Mouse (Mus musculus): ENCODE measurements around the gene Ntm. TPM values are rescaled to one million over a fixed set of nuclear protein-coding genes. Genes with fewer than 3 reads are reported as not detected.

The Ntm gene
- polyA plus RNA-seq, 1 experiment from 2014 or later, result 27.3 TPM

DNA sequence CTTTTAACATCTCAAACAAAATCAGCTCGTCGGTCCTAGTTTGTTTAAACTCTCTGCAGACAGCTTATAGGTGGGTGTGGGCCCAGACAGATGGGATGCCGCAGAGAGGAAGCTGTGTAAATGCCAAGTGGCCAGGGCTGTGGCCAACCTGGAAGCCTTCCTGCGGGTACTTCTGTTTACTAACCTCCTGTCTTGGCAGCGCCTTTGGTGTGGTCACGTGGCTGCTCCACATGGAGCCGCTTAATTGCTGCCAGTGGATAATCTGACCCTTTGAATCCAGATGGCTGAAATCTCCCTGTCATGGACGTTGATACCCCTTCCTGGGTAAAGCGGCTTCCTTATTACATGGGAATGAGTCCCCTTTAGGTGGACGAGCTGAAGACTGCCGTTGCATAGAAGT is 742.4 kb downstream of the Ntm start:
- H3K36me3 ChIP-seq, result no peaks in the 10 kb centered on the region
- H3K27ac ChIP-seq, result no peak overlapping the region
- 24% methylated on average over 11 of the region's 11 CpGs for WGBS
- H3K27me3 ChIP-seq, result peaks cover 21% of the 10 kb centered on the region
- H3K4me2 ChIP-seq, result no peak overlapping the region
- H3K4me1 ChIP-seq, result peaks cover 3% of the 10 kb centered on the region; the same call in 1 of the 2 replicates
- H3K9ac ChIP-seq, result no peak overlapping the region
- H3K9me3 ChIP-seq, result no peaks in the 10 kb centered on the region
- no peak for ATAC-seq (ENCODE audit: insufficient number of reproducible peaks, low FRiP score, low TSS enrichment, low read depth)
- H3K4me3 ChIP-seq, result no peak overlapping the region

DNA sequence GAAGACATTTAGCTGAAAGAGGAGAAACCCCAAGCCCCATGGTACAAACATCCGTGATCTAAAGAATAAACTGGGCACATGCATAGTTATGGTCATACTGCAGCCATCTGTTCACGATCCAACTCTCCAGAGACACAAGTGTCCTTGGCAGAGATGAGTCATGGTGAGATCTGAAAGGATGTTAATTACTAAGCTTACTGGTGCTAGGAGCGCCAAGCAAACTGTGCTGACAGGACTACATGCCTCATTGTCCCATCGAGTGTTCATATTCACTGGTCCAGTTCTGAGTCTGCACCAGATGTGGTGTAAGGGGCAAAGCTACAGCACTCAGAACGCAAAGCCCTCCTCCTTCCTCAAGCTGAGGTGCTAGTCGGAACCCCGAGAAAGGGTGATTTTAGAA is 745.0 kb downstream of the Ntm start:
- Histone ChIP-seq H3K9me3 (no peaks in the 10 kb centered on the region), H3K36me3 (no peaks in the 10 kb centered on the region), H3K4me1 (no peaks in the 10 kb centered on the region), H3K27ac (no peak overlapping the region), H3K9ac (no peak overlapping the region), H3K4me2 (no peak overlapping the region), H3K4me3 (no peak overlapping the region), H3K27me3 (peaks cover 21% of the 10 kb centered on the region; the same call in 1 of the 2 replicates)
- 89% methylated on average over 7 of the region's 7 CpGs for WGBS
- no peak for ATAC-seq (ENCODE audit: insufficient number of reproducible peaks, low FRiP score, low TSS enrichment, low read depth)

DNA sequence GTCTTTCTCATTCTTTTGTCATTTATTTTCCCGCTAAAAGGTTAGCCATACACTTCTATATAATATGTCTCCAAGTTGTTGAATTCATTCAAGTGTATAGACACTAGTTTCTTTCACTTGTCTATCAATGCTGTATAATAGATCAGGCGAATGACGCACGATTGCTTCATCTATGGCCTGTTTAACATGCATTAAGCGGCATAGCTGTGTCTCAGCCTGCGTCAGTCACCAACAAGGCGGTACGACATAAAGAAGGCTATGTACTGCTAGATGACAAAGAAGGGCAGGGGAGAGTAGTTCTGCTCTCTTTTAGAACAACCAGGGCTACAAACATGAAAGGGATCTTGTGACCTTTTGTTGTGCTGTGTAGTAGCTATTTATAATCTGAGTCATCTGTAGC is 746.4 kb downstream of the Ntm start:
- WGBS, result 89% methylated on average over 8 of the region's 8 CpGs
- no peak for ATAC-seq (ENCODE audit: insufficient number of reproducible peaks, low FRiP score, low TSS enrichment, low read depth)
- H3K9me3 ChIP-seq, result no peaks in the 10 kb centered on the region

GRCm38 (mm10) chr9:29215796-29216195 is 747.1 kb downstream of the Ntm start:
- Histone ChIP-seq H3K27ac (no peak overlapping the region), H3K36me3 (no peaks in the 10 kb centered on the region), H3K9me3 (no peaks in the 10 kb centered on the region), H3K4me1 (no peaks in the 10 kb centered on the region), H3K27me3 (peaks cover 12% of the 10 kb centered on the region; the same call in 1 of the 2 replicates), H3K4me2 (no peak overlapping the region), H3K9ac (no peak overlapping the region), H3K4me3 (no peak overlapping the region)
- no peak for ATAC-seq (ENCODE audit: insufficient number of reproducible peaks, low FRiP score, low TSS enrichment, low read depth)
- WGBS, result 88% methylated on average over 2 of the region's 2 CpGs

More for the DNA sequence above, 746.4 kb downstream of the Ntm start:
- Histone ChIP-seq H3K9ac (no peak overlapping the region), H3K4me1 (no peaks in the 10 kb centered on the region), H3K4me2 (no peak overlapping the region), H3K27me3 (peaks cover 15% of the 10 kb centered on the region; the same call in 1 of the 2 replicates), H3K36me3 (no peaks in the 10 kb centered on the region), H3K4me3 (no peak overlapping the region), H3K27ac (no peak overlapping the region)

DNA sequence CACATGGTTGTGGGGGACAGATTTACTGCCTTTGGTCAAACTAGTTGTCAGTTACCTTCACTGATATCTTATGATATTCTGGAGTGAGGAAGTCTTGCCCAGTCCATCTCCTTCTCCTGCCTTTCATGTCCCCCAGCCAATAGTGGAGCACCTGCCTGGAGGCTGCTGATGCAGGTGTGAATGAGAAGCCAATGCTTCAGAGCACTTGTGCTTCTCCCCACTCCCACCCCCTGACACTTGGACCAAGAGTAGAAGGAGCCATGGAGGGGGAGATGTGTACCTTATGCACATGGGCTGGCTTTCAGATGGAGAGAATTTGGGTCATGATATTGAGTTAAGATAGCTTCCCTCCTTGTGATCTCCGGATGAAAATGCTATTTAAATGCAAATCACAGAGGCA is 747.7 kb downstream of the Ntm start:
- no peaks in the 10 kb centered on the region for H3K36me3 ChIP-seq
- no peak overlapping the region for H3K9ac ChIP-seq
- H3K27ac ChIP-seq, result no peak overlapping the region
- H3K27me3 ChIP-seq, result peaks cover 8% of the 10 kb centered on the region; the same call in 1 of the 2 replicates
- no peak overlapping the region for H3K4me3 ChIP-seq
- ATAC-seq (ENCODE audit: insufficient number of reproducible peaks, low FRiP score, low TSS enrichment, low read depth), result no peak
- WGBS, result 81% methylated on average over 1 of the region's 1 CpGs
- no peak overlapping the region for H3K4me2 ChIP-seq
- H3K4me1 ChIP-seq, result no peaks in the 10 kb centered on the region
- H3K9me3 ChIP-seq, result no peaks in the 10 kb centered on the region

GRCm38 (mm10) chr9:29209243-29209642 is 753.7 kb downstream of the Ntm start:
- H3K9me3 ChIP-seq, result no peaks in the 10 kb centered on the region
- WGBS, result 85% methylated on average over 2 of the region's 2 CpGs
- H3K4me3 ChIP-seq, result no peak overlapping the region
- no peak overlapping the region for H3K4me2 ChIP-seq
- ATAC-seq (ENCODE audit: insufficient number of reproducible peaks, low FRiP score, low TSS enrichment, low read depth), result no peak
- no peak overlapping the region for H3K9ac ChIP-seq
- no peaks in the 10 kb centered on the region for H3K36me3 ChIP-seq
- no peak overlapping the region for H3K27ac ChIP-seq
- peaks cover 24% of the 10 kb centered on the region; the same call in 1 of the 2 replicates for H3K27me3 ChIP-seq
- H3K4me1 ChIP-seq, result peaks cover 6% of the 10 kb centered on the region

- no peaks in the 10 kb centered on the region for H3K36me3 ChIP-seq
- H3K9ac ChIP-seq, result no peak overlapping the region
- no peak overlapping the region for H3K27ac ChIP-seq
- peaks cover 31% of the 10 kb centered on the region; the same call in 1 of the 2 replicates for H3K27me3 ChIP-seq
- WGBS, result 50% methylated on average over 5 of the region's 5 CpGs
- peaks cover 6% of the 10 kb centered on the region for H3K4me1 ChIP-seq
- H3K4me2 ChIP-seq, result no peak overlapping the region
- ATAC-seq (ENCODE audit: insufficient number of reproducible peaks, low FRiP score, low TSS enrichment, low read depth), result no peak
- no peaks in the 10 kb centered on the region for H3K9me3 ChIP-seq
- H3K4me3 ChIP-seq, result no peak overlapping the region
These were observed 754.8 kb downstream of the Ntm start for GRCm38 (mm10) chr9:29208142-29208541.

GRCm38 (mm10) chr9:29205680-29206079 is 757.3 kb downstream of the Ntm start:
- no peak overlapping the region for H3K4me2 ChIP-seq
- H3K27ac ChIP-seq, result no peak overlapping the region
- H3K4me3 ChIP-seq, result no peak overlapping the region
- no peaks in the 10 kb centered on the region for H3K9me3 ChIP-seq
- H3K27me3 ChIP-seq, result peaks cover 31% of the 10 kb centered on the region; the same call in 1 of the 2 replicates
- 49% methylated on average over 4 of the region's 4 CpGs for WGBS
- no peaks in the 10 kb centered on the region for H3K36me3 ChIP-seq
- no peak for ATAC-seq (ENCODE audit: insufficient number of reproducible peaks, low FRiP score, low TSS enrichment, low read depth)
- H3K4me1 ChIP-seq, result peaks cover 11% of the 10 kb centered on the region
- no peak overlapping the region for H3K9ac ChIP-seq

GRCm38 (mm10) chr9:29202196-29202595 is 760.7 kb downstream of the Ntm start:
- no peaks in the 10 kb centered on the region for H3K9me3 ChIP-seq
- no peak overlapping the region for H3K4me2 ChIP-seq
- 32% methylated on average over 2 of the region's 2 CpGs for WGBS
- H3K9ac ChIP-seq, result no peak overlapping the region
- no peak overlapping the region for H3K4me3 ChIP-seq
- H3K4me1 ChIP-seq, result peaks cover 11% of the 10 kb centered on the region
- H3K27me3 ChIP-seq, result peaks cover 22% of the 10 kb centered on the region; the same call in 1 of the 2 replicates
- no peak for ATAC-seq (ENCODE audit: insufficient number of reproducible peaks, low FRiP score, low TSS enrichment, low read depth)
- no peaks in the 10 kb centered on the region for H3K36me3 ChIP-seq
- H3K27ac ChIP-seq, result no peak overlapping the region

GRCm38 (mm10) chr9:29201163-29202053 is 761.5 kb downstream of the Ntm start:
- H3K36me3 ChIP-seq, result no peaks in the 10 kb centered on the region
- peaks cover 22% of the 10 kb centered on the region; the same call in 1 of the 2 replicates for H3K27me3 ChIP-seq
- 0 out of 2 replicates have a peak overlapping the region, but pooled peaks have one; percentile 7 for H3K4me2 ChIP-seq
- 20% methylated on average over 14 of the region's 14 CpGs for WGBS
- H3K4me3 ChIP-seq, result no peak overlapping the region
- no peak overlapping the region for H3K27ac ChIP-seq
- H3K9ac ChIP-seq, result no peak overlapping the region
- H3K9me3 ChIP-seq, result no peaks in the 10 kb centered on the region
- ATAC-seq (ENCODE audit: insufficient number of reproducible peaks, low FRiP score, low TSS enrichment, low read depth), result peak; percentile 63; the same call in 1 of the 2 replicates
- peaks cover 11% of the 10 kb centered on the region for H3K4me1 ChIP-seq

DNA sequence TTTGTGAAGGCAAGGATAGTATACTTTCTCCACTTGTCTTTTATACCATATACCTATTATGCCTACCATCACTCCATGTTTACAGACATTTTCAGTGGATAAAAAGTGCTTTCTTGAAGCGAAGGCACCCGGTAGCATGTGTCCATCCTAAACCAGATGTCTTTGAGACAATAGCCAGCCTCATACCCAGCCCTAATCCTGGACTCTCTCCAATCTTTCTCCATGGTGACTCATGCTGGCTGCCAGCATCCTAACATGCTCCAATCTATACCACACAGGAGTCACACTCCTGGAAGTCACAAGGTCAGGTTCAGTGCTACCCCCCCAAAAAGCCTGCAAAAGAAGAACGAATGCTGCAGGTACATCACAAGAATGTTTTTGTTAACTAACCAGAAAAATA is 765.9 kb downstream of the Ntm start:
- Histone ChIP-seq H3K9ac (no peak overlapping the region), H3K27me3 (no peaks in the 10 kb centered on the region; the same call in 1 of the 2 replicates), H3K4me3 (no peak overlapping the region), H3K4me1 (peaks cover 5% of the 10 kb centered on the region; the same call in 1 of the 2 replicates), H3K4me2 (no peak overlapping the region), H3K27ac (no peak overlapping the region), H3K36me3 (no peaks in the 10 kb centered on the region), H3K9me3 (no peaks in the 10 kb centered on the region)
- no peak for ATAC-seq (ENCODE audit: insufficient number of reproducible peaks, low FRiP score, low TSS enrichment, low read depth)
- WGBS, result 81% methylated on average over 3 of the region's 3 CpGs

DNA sequence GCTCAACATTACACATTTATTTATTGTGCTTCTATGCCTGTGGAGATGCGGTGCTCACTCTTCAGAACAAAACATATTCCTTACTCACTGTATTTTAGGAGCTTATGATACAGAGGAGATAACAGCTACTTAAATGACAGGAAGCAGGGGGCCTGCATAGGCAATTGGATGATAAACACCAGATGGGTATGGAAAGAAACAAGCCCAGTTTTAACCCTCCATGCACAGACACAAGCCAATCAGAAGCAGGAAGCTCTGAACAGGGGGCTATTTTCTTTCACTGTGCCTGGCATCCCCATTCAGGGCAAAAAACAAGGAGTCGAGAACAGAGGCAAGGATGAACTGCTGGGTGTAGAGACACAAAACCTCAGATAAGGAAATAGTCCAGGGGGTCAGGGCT is 768.7 kb downstream of the Ntm start:
- WGBS, result 55% methylated on average over 2 of the region's 2 CpGs
- no peak for ATAC-seq (ENCODE audit: insufficient number of reproducible peaks, low FRiP score, low TSS enrichment, low read depth)
- no peaks in the 10 kb centered on the region for H3K4me1 ChIP-seq
- no peak overlapping the region for H3K27ac ChIP-seq
- no peaks in the 10 kb centered on the region; the same call in 1 of the 2 replicates for H3K27me3 ChIP-seq
- H3K9me3 ChIP-seq, result no peaks in the 10 kb centered on the region
- H3K4me3 ChIP-seq, result no peak overlapping the region
- no peak overlapping the region for H3K9ac ChIP-seq
- no peak overlapping the region for H3K4me2 ChIP-seq
- no peaks in the 10 kb centered on the region for H3K36me3 ChIP-seq
